Mouse (Mus musculus): Measurements from ENCODE around the gene Nhlrc2.
A peak's percentile ranks its signal among the peaks of the same experiment; 100 is the strongest.

Nhlrc2 gene

GRCm38 (mm10) chr19:56627881-56628472, 79.9 kb downstream of the Nhlrc2 start:
- no peak for DNase-seq (ENCODE audit: low spot score)

- no peak for DNase-seq (ENCODE audit: low spot score)
Observed at GRCm38 (mm10) chr19:56629647-56630046, 81.6 kb downstream of the Nhlrc2 start.

- no peak for DNase-seq (ENCODE audit: low spot score)
Observed at GRCm38 (mm10) chr19:56631017-56631416, 83.0 kb downstream of the Nhlrc2 start.

GRCm38 (mm10) chr19:56631451-56631901, 83.4 kb downstream of the Nhlrc2 start:
- DNase-seq (ENCODE audit: low spot score) = peak; percentile 38

- DNase-seq (ENCODE audit: low spot score) = no peak
Observed at GRCm38 (mm10) chr19:56637035-56637683, 89.1 kb downstream of the Nhlrc2 start.

- DNase-seq (ENCODE audit: low spot score) = no peak
Observed at GRCm38 (mm10) chr19:56637684-56638049, 89.6 kb downstream of the Nhlrc2 start.

- no peak for DNase-seq (ENCODE audit: low spot score)
Observed at GRCm38 (mm10) chr19:56647451-56648120, 99.5 kb downstream of the Nhlrc2 start.

GRCm38 (mm10) chr19:56651262-56651661, 103.2 kb downstream of the Nhlrc2 start:
- DNase-seq (ENCODE audit: low spot score) = no peak

- peak; percentile 27 for DNase-seq (ENCODE audit: low spot score)
Observed at GRCm38 (mm10) chr19:56652034-56652962, 104.2 kb downstream of the Nhlrc2 start.

Measured in yolk sac, embryonic 10.5 days (tissue).